Mouse (Mus musculus) layer of hippocampus, postnatal 10 days (tissue): ENCODE measurements around the gene Cyp2c23. TPM values are rescaled to one million over a fixed set of nuclear protein-coding genes. Genes with fewer than 3 reads are reported as not detected.
A peak's percentile ranks its signal among the peaks of the same experiment; 100 is the strongest.

ENCODE experiments used
- DNase-seq, 2 experiments: peaks; one replicate each; pipeline ENCODE4 v3.0.0; 2021; ENCODE audit warnings: low spot score in 2 of 2
- total RNA-seq, 2 experiments: library from RNA; stranded (reverse); gene quantifications; 2 replicates each; pipeline ENCODE4 v1.2.3; 2021

The Cyp2c23 gene
- total RNA-seq, 2 experiments from 2014 or later: not detected

- no peak for DNase-seq
Measured at GRCm38 (mm10) chr19:44024921-44025585, 4.0 kb downstream of the Cyp2c23 start.

GRCm38 (mm10) chr19:44023066-44023465 is 5.9 kb downstream of the Cyp2c23 start:
- DNase-seq: no peak

- no peak for DNase-seq
Measured at GRCm38 (mm10) chr19:44021502-44021901, 7.5 kb downstream of the Cyp2c23 start.

- no peak for DNase-seq
Measured at GRCm38 (mm10) chr19:44019739-44020138, 9.3 kb downstream of the Cyp2c23 start.

GRCm38 (mm10) chr19:44013862-44014261 is 15.1 kb downstream of the Cyp2c23 start:
- no peak for DNase-seq

- no peak for DNase-seq
Measured at GRCm38 (mm10) chr19:44008784-44009183, 20.2 kb downstream of the Cyp2c23 start.

- DNase-seq: no peak
Measured at GRCm38 (mm10) chr19:44007186-44007585, 21.8 kb downstream of the Cyp2c23 start.

- no peak for DNase-seq
Measured at GRCm38 (mm10) chr19:44005025-44005424, 24.0 kb downstream of the Cyp2c23 start.

GRCm38 (mm10) chr19:44004261-44004660 is 24.7 kb downstream of the Cyp2c23 start:
- DNase-seq: no peak

- DNase-seq: no peak
Measured at GRCm38 (mm10) chr19:44000720-44001119, 28.3 kb downstream of the Cyp2c23 start.

- no peak for DNase-seq
Measured at GRCm38 (mm10) chr19:44000061-44000460, 28.9 kb downstream of the Cyp2c23 start.

- DNase-seq: no peak
Measured at GRCm38 (mm10) chr19:43998802-43999527, 30.0 kb downstream of the Cyp2c23 start.

- DNase-seq: peak; percentile 58 to 62
Measured at GRCm38 (mm10) chr19:43998101-43998500, 30.9 kb downstream of the Cyp2c23 start.

GRCm38 (mm10) chr19:43995427-43995826 is 33.6 kb downstream of the Cyp2c23 start:
- DNase-seq: no peak

- no peak for DNase-seq
Measured at GRCm38 (mm10) chr19:43992464-43992863, 36.5 kb downstream of the Cyp2c23 start.

- DNase-seq: no peak
Measured at GRCm38 (mm10) chr19:43990362-43990761, 38.6 kb downstream of the Cyp2c23 start.

- DNase-seq: no peak
Measured at GRCm38 (mm10) chr19:43986069-43986794, 42.8 kb downstream of the Cyp2c23 start, which contains the start of gene Cpn1. Gene Cpn1, minus strand, starts transcription at chr19:43986556.

- DNase-seq: no peak
Measured at GRCm38 (mm10) chr19:43981992-43982391, 47.0 kb downstream of the Cyp2c23 start.

GRCm38 (mm10) chr19:43980711-43981110 is 48.3 kb downstream of the Cyp2c23 start:
- DNase-seq: no peak

- no peak for DNase-seq
Measured at GRCm38 (mm10) chr19:43977799-43978198, 51.2 kb downstream of the Cyp2c23 start.

GRCm38 (mm10) chr19:43976661-43977060 is 52.3 kb downstream of the Cyp2c23 start:
- DNase-seq: no peak

- no peak for DNase-seq
Measured at GRCm38 (mm10) chr19:43974221-43974620, 54.8 kb downstream of the Cyp2c23 start.
